Mouse (Mus musculus) frontal cortex, postnatal 14 days (tissue): ENCODE results near the gene Scml4.

Experiments used
- DNase-seq, 2 experiments: peaks; one replicate each; pipeline ENCODE4 v3.0.0; 2022; ENCODE audit warnings: low spot score in 2 of 2

Scml4 gene

GRCm38 (mm10) chr10:42903054-42903453 lies 42.9 kb downstream of the Scml4 start:
- DNase-seq, result no peak

GRCm38 (mm10) chr10:42908562-42908961 lies 48.4 kb downstream of the Scml4 start:
- no peak for DNase-seq

- no peak for DNase-seq
These were observed 50.4 kb downstream of the Scml4 start for GRCm38 (mm10) chr10:42910567-42910966.

GRCm38 (mm10) chr10:42912056-42912455 lies 51.9 kb downstream of the Scml4 start:
- DNase-seq, result no peak

DNA sequence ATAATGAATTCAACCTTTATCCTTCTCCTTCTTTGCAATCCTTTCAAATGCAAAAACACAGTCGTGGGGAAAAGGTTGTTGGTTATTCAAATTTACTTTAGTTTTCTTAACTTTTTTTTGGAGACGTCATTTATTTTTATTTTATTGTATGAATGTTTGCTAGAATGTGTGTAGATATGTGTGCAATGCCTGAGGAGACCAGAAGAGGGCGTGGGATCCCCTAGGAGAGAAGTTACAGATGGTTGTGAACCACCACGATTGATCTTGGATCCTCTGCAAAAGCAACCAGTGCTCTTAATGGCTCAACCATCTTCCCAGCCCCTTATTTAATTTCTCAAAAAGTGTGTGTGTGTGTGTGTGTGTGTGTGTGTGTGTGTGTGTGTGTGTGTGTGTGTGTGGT lies 53.0 kb downstream of the Scml4 start:
- DNase-seq, result no peak

DNA sequence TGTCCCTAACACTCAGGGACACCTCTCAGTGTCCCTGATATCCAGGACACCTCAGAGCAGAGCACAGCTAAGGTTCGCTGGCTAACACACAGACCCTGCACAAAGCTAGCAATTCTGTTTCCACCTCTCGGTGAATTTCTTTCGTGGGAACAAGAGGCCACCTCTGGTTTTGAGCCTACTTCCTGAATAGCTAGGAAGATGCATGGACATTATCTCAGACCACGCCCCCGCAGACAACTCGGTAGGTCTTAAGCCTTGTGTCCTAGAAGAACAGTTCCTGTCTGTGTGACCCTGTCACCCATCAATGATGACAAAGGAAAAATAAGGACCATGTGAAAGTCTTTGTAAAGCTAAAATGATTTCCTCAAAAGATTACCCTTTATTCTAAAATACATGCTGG lies 54.0 kb downstream of the Scml4 start:
- no peak for DNase-seq

DNA sequence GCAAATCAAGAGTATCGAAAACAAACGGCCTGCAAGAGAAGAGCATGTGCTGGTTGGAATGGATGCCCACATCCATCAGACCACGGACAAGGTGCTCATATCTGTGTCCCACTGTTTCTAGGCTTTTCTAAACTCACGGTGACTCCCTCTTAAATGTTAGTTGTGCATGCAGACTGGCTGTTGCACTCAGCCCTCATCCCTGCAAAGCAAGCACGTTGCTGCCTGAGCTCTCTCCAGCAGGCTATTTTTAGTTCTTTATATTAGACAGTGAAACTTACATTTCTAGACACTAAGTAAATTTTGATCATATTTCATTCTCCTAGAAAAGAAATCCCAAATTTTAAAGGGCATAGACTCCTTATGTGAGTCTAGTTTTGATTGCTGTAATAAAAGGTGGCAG lies 57.2 kb downstream of the Scml4 start:
- no peak for DNase-seq

DNA sequence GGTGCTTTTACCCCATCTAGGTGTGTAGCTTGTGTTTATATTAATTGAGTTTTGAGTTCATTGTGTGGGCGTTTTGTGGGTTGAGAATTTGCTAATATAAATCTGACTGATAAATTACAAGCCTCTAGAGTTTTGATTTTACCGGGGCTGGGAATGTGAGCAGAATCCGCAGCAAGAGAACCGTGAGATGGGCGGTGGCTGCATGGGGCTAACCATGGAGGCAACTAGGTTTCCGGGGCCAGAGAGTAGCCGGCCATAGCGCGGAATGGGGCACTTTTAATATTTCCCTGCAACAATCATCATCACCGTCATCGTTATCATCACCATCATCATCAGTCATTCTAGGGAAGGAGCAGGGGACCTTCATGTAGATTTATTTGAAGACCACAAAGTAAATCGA lies 59.6 kb downstream of the Scml4 start:
- DNase-seq, result no peak

- no peak for DNase-seq
These were observed 65.1 kb downstream of the Scml4 start for GRCm38 (mm10) chr10:42925103-42925866.

DNA sequence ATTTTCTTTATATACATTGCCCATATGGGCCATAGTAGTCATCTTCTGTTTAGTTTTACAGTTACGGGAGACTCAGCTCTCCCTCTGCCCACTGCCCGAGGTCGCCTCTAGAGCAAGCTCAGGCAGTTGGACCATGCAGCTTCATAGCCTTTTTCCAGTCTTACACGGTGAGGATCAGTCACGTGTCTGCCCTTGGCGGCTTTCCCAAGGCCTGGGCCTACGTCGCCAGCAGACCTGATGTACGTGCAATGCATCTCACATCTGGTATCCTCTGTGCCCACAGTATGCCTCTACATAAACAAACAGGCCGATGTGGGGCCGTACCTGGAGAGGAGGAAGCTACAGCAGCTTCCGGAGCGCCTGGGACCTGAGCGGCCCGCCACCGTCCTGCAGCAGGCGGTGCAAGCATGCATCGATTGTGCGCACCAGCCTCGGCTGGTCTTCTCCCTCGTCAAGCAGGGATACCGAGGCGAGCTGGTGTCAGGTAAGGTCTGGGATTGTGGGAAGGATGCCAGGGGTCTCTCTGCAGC lies 70.0 kb downstream of the Scml4 start:
- DNase-seq, result no peak

DNA sequence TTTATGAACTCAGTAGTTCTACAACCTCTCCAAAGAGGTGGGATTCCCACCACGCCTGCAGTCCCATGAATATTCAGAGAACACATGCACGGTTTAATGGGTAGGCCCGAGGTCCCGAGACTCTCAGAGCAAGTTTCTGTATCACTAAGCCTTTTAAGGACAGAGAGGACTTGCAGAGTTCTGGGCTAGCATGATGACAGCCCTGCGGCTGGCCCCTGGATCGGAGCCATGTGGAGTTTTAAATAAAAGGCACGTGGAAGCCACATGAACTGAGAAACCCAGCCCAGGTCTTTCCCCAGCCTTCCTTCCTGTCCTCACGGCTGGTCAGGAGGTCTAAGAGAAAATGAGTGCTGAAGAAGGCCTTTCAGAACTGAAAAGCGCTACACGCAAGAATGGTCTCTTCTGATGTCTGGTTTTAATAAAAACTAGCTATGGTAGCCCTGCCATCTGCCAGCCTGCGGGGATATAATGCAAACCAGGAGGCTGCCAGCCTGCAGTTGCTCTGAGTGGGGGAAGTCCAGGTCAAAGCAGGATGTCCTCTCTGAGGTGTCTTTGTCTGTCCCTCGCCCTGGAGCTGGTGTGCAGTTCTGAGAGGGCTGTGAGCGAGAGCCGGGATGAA lies 72.8 kb downstream of the Scml4 start:
- DNase-seq, result no peak

- DNase-seq, result no peak
These were observed 74.5 kb downstream of the Scml4 start for GRCm38 (mm10) chr10:42934672-42935071.

GRCm38 (mm10) chr10:42936205-42936604 lies 76.0 kb downstream of the Scml4 start:
- no peak for DNase-seq

DNA sequence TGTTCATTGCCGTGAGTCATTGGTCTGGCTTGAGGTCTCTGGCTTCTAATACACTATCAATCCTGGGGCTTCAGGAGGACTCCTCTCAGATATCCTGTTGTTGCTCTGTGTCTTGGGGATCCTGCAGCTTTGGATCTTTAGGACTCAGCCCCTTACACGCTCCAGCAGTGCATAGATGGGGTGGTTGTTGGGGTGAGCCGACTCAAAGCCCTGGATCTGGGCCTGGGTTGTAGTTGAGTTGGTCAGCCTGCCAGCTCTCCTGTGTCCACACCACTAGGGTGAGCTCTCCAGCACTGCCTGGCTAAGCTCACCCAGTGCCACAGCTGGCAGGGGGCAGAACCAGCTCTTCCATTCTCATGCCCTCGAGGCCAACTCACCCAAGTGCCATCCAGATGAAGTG lies 78.2 kb downstream of the Scml4 start:
- DNase-seq, result no peak

GRCm38 (mm10) chr10:42939691-42940090 lies 79.5 kb downstream of the Scml4 start:
- DNase-seq, result no peak

GRCm38 (mm10) chr10:42940193-42941050 lies 80.3 kb downstream of the Scml4 start:
- DNase-seq, result no peak

GRCm38 (mm10) chr10:42941278-42941677 lies 81.1 kb downstream of the Scml4 start:
- DNase-seq, result no peak

GRCm38 (mm10) chr10:42941697-42942221 lies 81.6 kb downstream of the Scml4 start:
- DNase-seq, result peak; percentile 42 to 47

DNA sequence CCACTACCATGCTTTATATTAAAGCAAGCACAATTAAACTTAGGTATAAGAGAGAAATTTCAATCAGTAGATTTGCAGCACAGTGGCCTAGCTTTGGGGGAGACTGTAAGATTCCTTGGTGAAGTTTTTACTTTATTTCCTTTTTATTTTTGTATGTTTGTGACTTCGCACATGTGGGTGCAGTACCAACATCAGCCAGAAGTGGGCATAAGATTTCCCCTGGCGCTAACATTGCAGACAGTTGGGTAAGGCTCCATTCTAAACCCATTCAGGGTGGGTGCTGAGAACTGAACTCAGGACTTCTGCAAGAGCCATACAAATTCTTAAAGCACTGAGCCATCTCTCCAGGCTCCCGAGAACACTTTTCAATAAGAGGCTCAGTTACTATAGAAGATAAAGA lies 82.1 kb downstream of the Scml4 start:
- no peak for DNase-seq

- no peak for DNase-seq
These were observed 85.1 kb downstream of the Scml4 start for GRCm38 (mm10) chr10:42945316-42945715.

GRCm38 (mm10) chr10:42947336-42947735 lies 87.2 kb downstream of the Scml4 start:
- no peak for DNase-seq

DNA sequence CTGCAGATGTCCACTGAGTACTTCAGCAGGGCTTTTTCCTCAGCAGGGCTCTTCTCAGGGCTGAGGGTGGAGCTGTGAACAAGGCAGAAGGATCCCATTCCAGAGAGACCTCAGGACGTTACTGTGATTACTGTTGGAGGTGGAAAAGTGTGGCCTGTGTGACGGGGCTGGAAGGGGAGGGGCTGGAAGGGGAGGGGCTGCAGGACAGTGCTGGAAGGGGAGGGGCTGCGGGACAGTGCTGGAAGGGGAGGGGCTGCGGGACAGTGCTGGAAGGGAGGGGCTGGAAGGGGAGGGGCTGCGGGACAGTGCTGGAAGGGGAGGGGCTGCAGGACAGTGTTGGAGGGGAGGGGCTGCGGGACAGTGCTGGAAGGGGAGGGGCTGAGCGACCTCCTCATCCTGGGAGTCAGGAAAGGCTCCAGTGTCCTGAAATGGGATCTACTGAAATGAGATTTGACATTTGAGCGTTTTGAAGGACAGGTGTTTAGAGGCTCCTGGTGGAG lies 90.1 kb downstream of the Scml4 start:
- no peak for DNase-seq
